Mouse (Mus musculus) hindbrain, embryonic 10.5 days (tissue): Measurements from ENCODE around the gene Haus2. TPM values are rescaled to one million over a fixed set of nuclear protein-coding genes. Genes with fewer than 3 reads are reported as not detected.
A peak's percentile ranks its signal among the peaks of the same experiment; 100 is the strongest.

ENCODE experiments used
- DNase-seq: peaks from one replicate; pipeline ENCODE4 v3.0.0-alpha.2; 2017; ENCODE audit warnings: low spot score
- H3K27ac ChIP-seq: fragments of 300-500 bp; sonication (generic); 2 replicates; pipeline ENCODE4 v1.5.1; 2016; ENCODE audit warnings: mild to moderate bottlenecking, moderate library complexity
- H3K27me3 ChIP-seq: fragments of 300-500 bp; sonication (generic); 2 replicates; pipeline ENCODE4 v1.6.1; 2016; ENCODE audit warnings: mild to moderate bottlenecking; ENCODE audit not compliant: poor library complexity, insufficient read depth, severe bottlenecking
- H3K36me3 ChIP-seq: fragments of 300-500 bp; sonication (generic); 2 replicates; pipeline ENCODE4 v1.6.1; 2016; ENCODE audit warnings: mild to moderate bottlenecking, moderate library complexity
- H3K4me1 ChIP-seq: fragments of 300-500 bp; sonication (generic); replicated peaks from 2 replicates; pipeline ENCODE4 v1.6.1; 2016; ENCODE audit warnings: mild to moderate bottlenecking
- H3K4me3 ChIP-seq: fragments of 300-500 bp; sonication (generic); 2 replicates; pipeline ENCODE4 v1.5.1; 2016; ENCODE audit warnings: mild to moderate bottlenecking, moderate library complexity
- H3K9me3 ChIP-seq: fragments of 300-500 bp; sonication (generic); 2 replicates; pipeline ENCODE4 v1.6.1; 2016; ENCODE audit warnings: mild to moderate bottlenecking, moderate library complexity
- WGBS: fragments of 180-500 bp; shearing (Covaris S2); methylation state at CpG from one replicate; pipeline ENCODE4 v1.1.7; 2016; 5-methylcytosine and 5-hydroxymethylcytosine counted together
- polyA plus RNA-seq: library from polyadenylated mRNA; unstranded; fragments of >200 nt; fragmentation: Nextera tagmentation; extraction: Ambion mirVana; gene quantifications from 2 replicates; pipeline ENCODE4 v1.2.1, GENCODE M21; 2016

Gene Haus2
- polyA plus RNA-seq, 1 experiment from 2014 or later: 32.5 TPM

DNA sequence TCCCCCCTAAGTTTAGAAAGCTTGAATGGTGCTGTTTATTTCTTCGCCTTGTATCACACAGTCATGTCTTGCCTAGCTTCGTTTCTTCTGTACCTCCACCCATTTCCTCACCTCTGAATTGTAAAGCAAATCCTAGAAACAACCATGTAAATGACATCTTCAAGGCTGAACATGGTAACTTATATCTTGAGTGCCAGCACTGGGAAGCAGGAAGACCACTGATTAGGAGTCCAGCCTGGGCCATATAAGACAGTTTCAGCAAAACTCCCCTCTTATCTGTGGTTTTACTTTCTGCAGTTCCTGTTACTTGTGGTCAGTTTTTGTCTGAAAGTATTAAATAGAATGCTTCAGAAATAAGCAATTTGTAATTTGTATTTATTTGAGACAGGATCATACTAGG, 33.2 kb upstream of the Haus2 start:
- H3K36me3 ChIP-seq: peaks cover 13% of the 10 kb centered on the region
- H3K27me3 ChIP-seq: no peaks in the 10 kb centered on the region
- no peaks in the 10 kb centered on the region for H3K9me3 ChIP-seq
- no peaks in the 10 kb centered on the region for H3K4me1 ChIP-seq
- DNase-seq: no peak
- 87% methylated on average over 2 of the region's 2 CpGs for whole genome bisulfite sequencing
- H3K4me3 ChIP-seq: no peak overlapping the region
- H3K27ac ChIP-seq: no peak overlapping the region

DNA sequence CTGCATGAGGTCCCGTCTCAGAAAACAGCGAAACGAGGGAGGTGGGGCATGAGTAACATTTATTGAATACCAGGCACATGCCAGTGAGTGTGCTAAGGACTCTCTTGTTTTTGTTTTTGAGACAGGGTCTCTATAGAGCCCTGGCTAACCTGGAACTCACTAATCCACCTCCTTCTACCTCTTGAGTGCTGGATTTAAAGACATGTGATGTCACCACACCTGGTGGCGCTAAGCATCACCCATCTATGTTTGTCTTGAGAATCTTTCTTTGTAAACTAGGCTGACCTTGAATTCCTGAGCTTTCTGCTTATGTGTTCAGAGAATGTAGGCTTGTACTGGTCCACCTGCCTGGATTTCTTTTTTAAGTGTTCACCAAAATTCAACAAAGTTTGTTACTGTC, 31.4 kb upstream of the Haus2 start:
- no peaks in the 10 kb centered on the region for H3K4me1 ChIP-seq
- no peak overlapping the region for H3K27ac ChIP-seq
- no peak for DNase-seq
- no peaks in the 10 kb centered on the region for H3K9me3 ChIP-seq
- WGBS: 85% methylated on average over 4 of the region's 4 CpGs
- H3K36me3 ChIP-seq: 0 out of 2 replicates have a peak, but pooled peaks cover 3% of the 10 kb centered on the region
- no peak overlapping the region for H3K4me3 ChIP-seq
- no peaks in the 10 kb centered on the region for H3K27me3 ChIP-seq

DNA sequence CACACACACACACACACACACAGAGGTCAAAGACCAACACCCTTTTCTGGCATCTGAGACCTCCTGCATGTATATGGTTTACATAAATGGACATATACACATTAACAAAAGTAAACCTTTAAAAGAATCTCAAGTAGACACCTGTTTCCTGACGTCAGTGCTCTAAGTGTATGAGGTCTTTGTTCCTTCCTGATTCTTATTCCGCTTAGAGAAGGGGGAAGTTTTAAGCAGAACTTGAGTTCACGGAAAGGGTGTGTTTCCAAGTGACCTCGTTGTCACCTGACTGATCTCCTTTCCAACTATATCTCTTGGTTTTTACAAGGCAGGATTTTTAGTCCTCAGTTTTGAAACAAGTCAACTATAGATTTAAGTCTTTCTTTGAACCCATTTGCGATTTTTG, 30.9 kb upstream of the Haus2 start:
- no peaks in the 10 kb centered on the region for H3K27me3 ChIP-seq
- no peak overlapping the region for H3K4me3 ChIP-seq
- H3K36me3 ChIP-seq: 0 out of 2 replicates have a peak, but pooled peaks cover 3% of the 10 kb centered on the region
- H3K27ac ChIP-seq: no peak overlapping the region
- H3K4me1 ChIP-seq: no peaks in the 10 kb centered on the region
- no peak for DNase-seq
- H3K9me3 ChIP-seq: no peaks in the 10 kb centered on the region
- WGBS: 90% methylated on average over 5 of the region's 5 CpGs

DNA sequence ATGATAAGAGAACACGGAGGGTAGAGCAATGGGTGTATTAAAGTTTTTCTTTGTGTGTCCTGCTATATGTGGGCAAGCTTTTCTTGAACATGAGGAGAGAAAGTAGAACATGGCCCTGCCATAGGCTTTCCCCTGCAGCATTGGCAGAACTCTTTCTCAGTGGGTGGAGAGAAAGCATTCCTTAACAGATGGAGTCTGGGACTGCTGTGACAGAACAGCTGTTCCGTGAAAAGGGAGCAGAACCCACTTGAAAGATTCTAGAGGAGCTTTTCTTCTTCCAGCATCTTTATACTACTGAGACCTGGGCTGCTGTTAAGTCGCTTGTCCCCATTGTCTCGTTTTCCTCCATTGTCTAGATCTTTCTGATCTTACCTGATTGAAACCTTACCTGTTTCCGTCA, 19.4 kb upstream of the Haus2 start:
- Histone ChIP-seq H3K9me3 (no peaks in the 10 kb centered on the region), H3K27ac (no peak overlapping the region), H3K27me3 (no peaks in the 10 kb centered on the region), H3K4me3 (no peak overlapping the region), H3K4me1 (no peaks in the 10 kb centered on the region), H3K36me3 (peaks cover 86% of the 10 kb centered on the region)
- 82% methylated on average over 5 of the region's 5 CpGs for WGBS
- no peak for DNase-seq

DNA sequence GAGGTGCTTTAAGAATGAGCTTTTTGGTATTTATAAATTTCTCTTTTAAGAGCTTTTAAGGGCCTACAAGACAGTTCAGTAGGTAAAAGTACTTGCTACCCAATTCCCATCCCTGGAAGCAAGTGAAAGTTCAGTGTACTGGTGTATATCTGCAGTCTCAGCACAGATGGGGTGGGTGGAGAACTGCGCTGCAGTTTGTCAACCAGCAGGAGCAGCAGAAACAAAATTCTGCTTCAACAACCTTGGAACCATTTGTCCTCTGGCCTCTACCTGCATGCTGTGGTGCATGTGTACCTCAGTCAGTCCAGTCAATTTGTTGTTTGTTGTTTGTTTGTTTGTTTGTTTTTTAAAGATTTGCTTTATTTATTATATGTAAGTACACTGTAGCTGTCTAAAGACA, 17.0 kb upstream of the Haus2 start:
- Histone ChIP-seq H3K27ac (no peak overlapping the region), H3K9me3 (no peaks in the 10 kb centered on the region), H3K4me1 (no peaks in the 10 kb centered on the region), H3K36me3 (peaks cover 86% of the 10 kb centered on the region), H3K4me3 (no peak overlapping the region), H3K27me3 (no peaks in the 10 kb centered on the region)
- 98% methylated on average over 1 of the region's 1 CpGs for WGBS
- DNase-seq: no peak

DNA sequence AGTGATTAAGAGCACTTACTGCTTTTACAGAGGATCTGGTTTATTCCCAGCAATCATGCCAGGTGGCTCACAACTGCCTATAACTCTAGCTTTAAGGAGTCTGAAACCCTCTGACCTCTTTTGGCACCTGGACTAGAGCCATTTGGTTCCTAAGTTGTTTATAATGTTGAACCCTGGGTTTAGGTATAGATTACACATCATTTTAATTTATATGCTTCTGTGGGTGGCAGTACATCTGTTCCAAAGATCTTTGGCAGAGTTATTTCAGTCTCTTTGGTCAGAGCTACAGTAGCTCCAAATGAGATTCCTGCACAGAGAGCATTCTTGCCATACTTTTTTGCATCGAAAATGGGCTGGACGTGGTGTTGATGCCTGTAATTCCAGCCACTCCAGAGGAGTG, 11.4 kb upstream of the Haus2 start:
- Histone ChIP-seq H3K27ac (no peak overlapping the region), H3K36me3 (peaks cover 91% of the 10 kb centered on the region), H3K4me3 (no peak overlapping the region), H3K9me3 (no peaks in the 10 kb centered on the region), H3K4me1 (no peaks in the 10 kb centered on the region), H3K27me3 (no peaks in the 10 kb centered on the region)
- WGBS: 93% methylated on average over 2 of the region's 2 CpGs
- DNase-seq: no peak

DNA sequence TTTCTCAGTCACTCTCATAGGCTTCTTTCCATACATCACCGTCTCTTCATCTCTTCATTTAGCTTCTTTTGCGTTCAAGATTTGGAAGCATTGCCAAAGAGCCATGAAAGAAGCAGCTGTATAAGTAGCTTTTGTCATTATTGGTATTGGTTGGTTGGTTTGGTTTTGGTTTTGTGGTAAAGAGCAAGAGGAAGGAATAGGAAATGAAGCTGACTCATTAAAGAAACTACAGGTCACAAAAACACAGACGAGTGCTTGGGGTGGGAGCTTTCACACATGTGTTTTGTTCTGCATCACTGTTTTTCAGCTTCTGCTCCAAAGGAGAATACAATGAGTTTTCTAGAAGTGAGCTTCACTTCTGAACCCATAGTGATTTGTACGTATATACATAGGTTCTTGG, 9.7 kb upstream of the Haus2 start:
- no peak overlapping the region for H3K27ac ChIP-seq
- H3K36me3 ChIP-seq: peaks cover 85% of the 10 kb centered on the region
- no peaks in the 10 kb centered on the region for H3K4me1 ChIP-seq
- no peaks in the 10 kb centered on the region for H3K27me3 ChIP-seq
- WGBS: 95% methylated on average over 4 of the region's 4 CpGs
- no peak overlapping the region for H3K4me3 ChIP-seq
- no peak for DNase-seq
- no peaks in the 10 kb centered on the region for H3K9me3 ChIP-seq

DNA sequence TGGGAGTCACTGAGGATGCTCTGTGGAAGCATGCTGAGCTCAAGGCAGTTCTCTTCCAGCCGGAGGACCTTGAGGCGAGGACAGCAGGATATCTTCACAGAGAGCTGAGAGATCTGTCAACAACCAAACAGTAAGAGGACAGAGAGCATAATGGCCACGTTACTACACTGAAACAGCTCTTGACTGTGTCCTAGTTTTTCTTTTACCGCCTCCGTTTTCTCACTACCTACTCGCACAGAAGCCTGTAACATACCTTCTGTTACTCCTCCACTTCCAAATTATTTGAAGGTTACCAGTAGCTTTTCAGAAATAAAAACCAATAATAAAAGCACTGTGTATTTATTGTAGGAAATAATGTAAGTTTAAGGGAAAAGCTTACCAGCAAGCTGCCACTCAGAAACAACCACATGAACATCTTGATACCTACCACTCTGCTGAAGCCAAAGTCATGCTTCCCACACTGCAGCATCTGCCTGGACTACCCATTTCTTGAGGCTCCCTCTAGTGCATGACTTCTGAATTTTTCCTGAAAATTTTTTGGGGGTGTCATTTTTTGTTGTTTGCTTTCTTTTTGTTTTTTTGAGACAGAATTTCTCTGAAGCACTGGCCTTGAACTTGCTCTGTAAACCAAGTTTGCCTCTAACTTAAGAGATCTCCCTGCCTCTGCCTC, 3.0 kb upstream of the Haus2 start:
- no peak for DNase-seq

DNA sequence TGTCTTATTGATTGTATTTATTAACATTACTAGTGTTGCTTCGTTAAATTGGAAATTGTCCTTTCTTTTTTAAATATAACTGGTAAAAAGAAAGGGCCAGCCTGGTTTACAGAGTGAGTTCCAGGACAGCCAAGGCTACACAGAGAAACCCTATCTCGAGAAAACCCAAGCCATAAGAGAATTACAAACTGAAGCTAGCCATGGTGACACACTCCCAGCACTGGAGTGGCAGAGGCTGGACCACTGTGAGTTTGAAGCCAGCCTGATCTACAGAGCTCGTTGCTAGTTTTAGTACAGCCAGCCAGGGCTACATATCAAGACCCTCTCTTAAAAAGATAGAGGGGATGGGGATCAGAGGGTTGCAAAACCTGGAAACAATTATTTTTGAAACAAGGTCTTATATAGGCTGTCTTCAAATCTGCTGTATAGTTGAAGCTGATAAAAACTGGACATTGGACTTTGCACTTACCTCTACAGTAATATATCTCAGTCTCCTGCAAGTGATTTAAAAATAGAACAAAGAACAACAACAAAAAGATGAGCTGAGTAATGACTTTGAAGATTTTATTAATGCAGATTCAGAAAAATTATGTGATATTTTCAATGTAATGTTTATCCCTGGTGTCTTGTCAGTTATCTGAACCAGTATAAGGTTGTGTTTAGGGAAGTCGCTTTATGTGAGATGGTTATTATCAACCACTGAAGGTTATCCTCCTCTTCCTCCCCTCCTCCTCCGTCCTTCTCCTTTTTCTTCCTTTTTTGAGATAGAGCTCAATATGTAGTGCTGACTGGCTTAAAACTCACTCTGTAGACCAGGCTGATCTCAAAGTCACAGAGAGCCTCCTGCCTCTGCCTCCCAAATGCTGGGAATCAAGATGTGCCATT, 7.3 kb downstream of the Haus2 start:
- Histone ChIP-seq H3K27me3 (no peaks in the 10 kb centered on the region), H3K36me3 (peaks cover 83% of the 10 kb centered on the region), H3K4me3 (no peak overlapping the region), H3K9me3 (no peaks in the 10 kb centered on the region), H3K4me1 (no peaks in the 10 kb centered on the region), H3K27ac (no peak overlapping the region)
- WGBS: 91% methylated on average over 5 of the region's 5 CpGs
- DNase-seq: no peak

More for the DNA sequence above, 3.0 kb upstream of the Haus2 start:
- Histone ChIP-seq H3K27me3 (no peaks in the 10 kb centered on the region), H3K9me3 (no peaks in the 10 kb centered on the region), H3K4me3 (no peak overlapping the region), H3K27ac (no peak overlapping the region), H3K4me1 (peaks cover 23% of the 10 kb centered on the region), H3K36me3 (peaks cover 42% of the 10 kb centered on the region)
- 88% methylated on average over 6 of the region's 6 CpGs for WGBS

DNA sequence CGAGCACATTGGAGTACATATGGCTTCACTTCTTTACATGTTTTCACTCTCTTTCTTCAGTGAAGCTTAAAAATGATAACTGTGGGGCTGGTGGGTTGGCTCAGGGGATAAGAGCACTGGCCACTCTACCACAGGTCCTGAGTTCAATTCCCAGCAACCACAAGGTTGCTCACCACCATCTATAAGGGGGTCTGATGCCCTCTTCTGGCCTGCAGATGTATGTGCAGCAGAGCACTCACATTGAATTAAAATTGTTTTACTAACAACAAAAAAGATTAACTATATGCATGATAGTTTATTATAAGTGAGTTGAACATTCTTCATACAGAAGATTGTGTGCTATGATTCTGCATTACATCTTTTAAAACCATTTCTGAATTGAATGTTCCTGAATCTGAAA, 10.4 kb downstream of the Haus2 start:
- WGBS: 100% methylated on average over 1 of the region's 1 CpGs
- peaks cover 59% of the 10 kb centered on the region for H3K36me3 ChIP-seq
- H3K27me3 ChIP-seq: no peaks in the 10 kb centered on the region

DNA sequence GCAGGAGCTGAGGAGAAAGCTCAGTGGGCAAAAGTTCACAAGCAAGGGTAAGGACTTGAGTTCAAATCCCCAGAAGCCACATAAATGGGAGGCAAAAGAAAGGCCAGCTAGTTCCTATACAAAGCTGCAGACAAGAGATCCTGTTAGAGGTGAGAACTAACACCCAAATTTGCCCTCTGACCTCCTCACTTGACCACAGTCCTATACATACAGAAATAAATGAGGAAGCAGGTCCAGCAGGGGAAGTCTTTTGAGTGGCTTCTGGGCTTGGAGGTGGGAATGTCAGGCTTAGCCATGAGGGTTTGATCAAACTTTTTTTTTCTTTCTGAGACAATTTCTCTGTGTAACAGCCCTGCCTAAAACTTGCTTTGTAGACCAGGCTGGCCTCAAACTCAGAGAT, 13.7 kb downstream of the Haus2 start:
- Histone ChIP-seq H3K27me3 (no peaks in the 10 kb centered on the region), H3K27ac (no peak overlapping the region), H3K4me3 (no peak overlapping the region), H3K4me1 (no peaks in the 10 kb centered on the region), H3K36me3 (peaks cover 25% of the 10 kb centered on the region), H3K9me3 (no peaks in the 10 kb centered on the region)
- DNase-seq: no peak

More for the DNA sequence above, 10.4 kb downstream of the Haus2 start:
- Histone ChIP-seq H3K4me3 (no peak overlapping the region), H3K4me1 (no peaks in the 10 kb centered on the region), H3K9me3 (no peaks in the 10 kb centered on the region), H3K27ac (no peak overlapping the region)
- DNase-seq: no peak

DNA sequence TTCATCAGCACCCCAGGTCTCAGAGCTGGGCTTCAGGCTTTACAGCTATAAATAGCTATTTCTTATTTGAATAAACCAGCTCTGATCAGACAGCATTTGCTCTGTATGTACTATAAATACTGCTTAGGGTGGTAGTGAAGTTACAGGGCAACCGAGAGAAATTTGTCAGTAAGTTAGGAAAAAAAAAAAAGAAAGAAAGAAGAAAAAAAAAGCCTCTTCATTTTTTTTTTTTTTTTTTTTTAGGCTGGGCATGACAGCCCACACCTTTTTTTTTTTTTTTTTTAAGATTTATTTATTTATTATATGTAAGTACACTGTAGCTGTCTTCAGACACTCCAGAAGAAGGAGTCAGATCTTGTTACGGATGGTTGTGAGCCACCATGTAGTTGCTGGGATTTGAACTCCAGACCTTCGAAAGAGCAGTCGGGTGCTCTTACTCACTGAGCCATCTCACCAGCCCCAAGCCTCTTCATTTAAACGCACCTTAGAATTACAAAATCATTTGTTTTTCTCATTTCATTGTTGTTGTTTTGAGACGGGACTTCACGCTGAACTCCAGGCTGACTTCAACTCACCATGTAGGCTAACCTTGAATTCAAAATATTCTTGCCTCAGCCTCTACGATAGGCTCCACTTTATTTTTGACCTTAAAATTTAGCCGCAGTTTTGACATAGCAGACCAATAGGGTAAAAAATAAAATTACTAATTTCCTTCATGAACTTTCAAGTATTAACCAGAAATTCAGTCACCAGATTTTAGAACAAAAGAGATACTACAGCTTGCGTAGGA, 19.1 kb downstream of the Haus2 start:
- H3K4me1 ChIP-seq: peaks cover 11% of the 10 kb centered on the region
- H3K27ac ChIP-seq: peak overlapping the region; percentile 85
- H3K4me3 ChIP-seq: peak overlapping the region; percentile 61
- no peaks in the 10 kb centered on the region for H3K9me3 ChIP-seq
- WGBS: 31% methylated on average over 10 of the region's 10 CpGs
- peaks cover 8% of the 10 kb centered on the region; the same call in 1 of the 2 replicates for H3K36me3 ChIP-seq
- no peaks in the 10 kb centered on the region for H3K27me3 ChIP-seq
- DNase-seq: no peak
